Mouse (Mus musculus) kidney, adult 2 months (tissue): ENCODE results near the gene Tti1.

ENCODE experiments used
- CTCF ChIP-seq: fragments of 200-500 bp; conservative IDR thresholded peaks from 2 replicates; pipeline ENCODE4 v1.5.1; 2011; ENCODE audit warnings: low read depth, mild to moderate bottlenecking, control low read depth, low read length, moderate library complexity, mixed read lengths; ENCODE audit not compliant: insufficient read depth, insufficient read length
- POLR2A ChIP-seq: fragments of 200-500 bp; IDR thresholded peaks from one replicate; pipeline ENCODE4 v1.6.1; 2011; ENCODE audit warnings: low read depth, low read length, control low read depth

DNA sequence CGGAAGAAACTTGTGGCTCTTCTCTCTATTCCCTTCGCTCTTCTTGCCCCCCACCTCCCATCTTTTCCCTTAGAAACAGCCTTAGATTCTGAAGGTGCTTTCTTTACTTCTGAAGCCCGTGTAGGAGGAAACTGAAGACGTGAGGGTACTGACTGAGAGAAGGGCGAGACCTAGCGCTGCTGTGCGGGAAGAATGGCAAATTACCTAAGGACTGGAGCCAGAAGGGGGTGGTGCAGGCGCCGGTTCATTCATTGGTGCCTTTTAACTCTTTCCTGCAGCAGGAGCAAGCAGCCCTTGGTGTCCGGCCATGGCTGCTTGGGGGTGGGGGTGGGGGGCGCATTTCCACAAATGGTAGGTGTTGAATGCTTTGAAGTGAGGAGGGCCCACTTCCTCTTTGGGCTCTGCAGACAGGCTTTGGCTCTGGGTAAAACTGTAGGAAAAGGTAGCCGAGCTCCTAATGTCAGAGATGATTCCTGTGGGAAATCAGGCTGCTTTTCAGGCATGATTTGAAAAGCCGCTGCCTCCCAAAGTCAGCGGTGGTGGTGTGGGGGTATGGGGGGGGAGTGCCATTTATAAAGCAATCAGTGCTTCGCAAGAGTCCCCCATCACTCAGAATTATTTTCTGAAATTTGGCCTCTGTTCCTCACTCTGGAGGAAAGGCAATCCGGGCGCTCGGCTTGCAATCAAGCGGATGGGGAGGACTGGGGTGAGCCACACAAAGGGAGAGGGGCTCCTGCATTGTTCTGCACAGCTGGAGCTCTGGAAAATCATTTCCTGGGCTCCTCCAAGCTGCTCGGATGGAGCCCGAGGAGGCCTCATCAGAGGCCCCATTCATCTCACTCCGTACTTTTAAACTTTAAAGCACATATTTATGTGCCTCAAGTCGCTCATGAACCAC is 53.4 kb downstream of the Tti1 start:
- TF ChIP-seq CTCF, result no peak
- TF ChIP-seq POLR2A, result no peak
